Mouse (Mus musculus): ENCODE measurements around the gene Npas2. TPM values are rescaled to one million over a fixed set of nuclear protein-coding genes. Genes with fewer than 3 reads are reported as not detected.

The Npas2 gene
- total RNA-seq, 2 experiments from 2014 or later: 59.3 to 65.4 TPM

DNA sequence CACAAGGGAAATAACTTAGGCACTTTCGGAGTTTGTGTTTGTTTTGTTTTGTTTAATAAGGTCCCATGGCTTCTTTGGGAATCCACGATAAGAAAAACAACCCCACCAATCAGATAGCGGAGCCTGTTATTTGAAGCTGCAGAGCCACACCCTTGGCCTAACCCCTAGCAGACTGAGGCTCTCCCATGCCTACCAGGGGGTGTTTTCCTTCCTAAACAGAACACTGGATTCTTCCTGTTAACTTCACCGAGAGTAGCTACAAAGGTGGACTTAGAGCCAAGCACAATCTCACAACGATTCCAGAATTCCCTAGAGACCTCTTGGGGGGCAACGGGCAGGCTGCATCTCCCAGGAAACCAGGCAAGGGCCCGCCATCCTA lies 169.0 kb downstream of the Npas2 start:
- intact Hi-C loops (cut with DNase I): no loop called here
- no peak for DNase-seq (ENCODE audit: low spot score in 2 of 2)

DNA sequence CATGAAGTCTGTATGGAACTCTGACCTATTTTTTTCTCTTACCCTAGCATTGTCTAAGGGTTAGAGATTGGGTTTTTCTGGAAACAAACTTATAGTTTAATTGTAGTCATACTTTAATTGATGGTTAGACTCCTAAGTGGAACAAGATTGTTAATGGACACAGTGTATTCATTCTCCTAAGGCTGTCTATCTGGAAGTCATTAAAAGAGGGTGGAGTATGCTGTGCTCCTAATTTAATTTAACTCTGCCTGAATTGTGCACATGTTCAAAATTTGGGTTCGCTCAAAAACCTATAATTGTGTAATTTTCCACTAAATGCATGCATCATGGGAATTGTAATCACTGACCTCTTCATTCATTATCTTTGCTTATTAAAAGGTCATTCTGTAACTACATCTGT lies 172.0 kb downstream of the Npas2 start:
- DNase-seq (ENCODE audit: low spot score in 2 of 2): no peak
- intact Hi-C loops (cut with DNase I): loop anchor here (5.0 kb wide), 1 partner anchor 363 kb away; no protein-coding TSS in a partner anchor

DNA sequence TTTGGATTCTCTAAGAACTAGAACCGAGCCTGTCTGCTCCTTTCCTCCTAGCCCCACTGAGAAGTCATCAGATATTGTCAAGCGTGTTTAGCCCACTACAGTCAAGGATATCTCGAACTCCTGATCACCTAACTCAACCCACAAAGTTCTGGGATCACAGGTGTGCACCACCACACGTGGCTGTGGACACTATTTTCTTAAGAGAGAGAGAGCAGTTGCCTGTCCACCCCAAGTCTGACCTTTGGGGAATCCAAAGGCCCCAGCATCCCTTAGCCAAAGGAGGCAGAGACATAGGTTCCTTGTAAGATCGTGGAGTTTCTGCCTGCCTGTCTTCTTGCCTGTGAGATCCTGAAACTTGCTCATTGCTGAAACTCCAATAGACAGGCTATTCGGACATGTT lies 173.5 kb downstream of the Npas2 start:
- intact Hi-C loops (cut with DNase I): loop anchor here (5.0 kb wide), 1 partner anchor 365 kb away; no protein-coding TSS in a partner anchor
- no peak for DNase-seq (ENCODE audit: low spot score in 2 of 2)

DNA sequence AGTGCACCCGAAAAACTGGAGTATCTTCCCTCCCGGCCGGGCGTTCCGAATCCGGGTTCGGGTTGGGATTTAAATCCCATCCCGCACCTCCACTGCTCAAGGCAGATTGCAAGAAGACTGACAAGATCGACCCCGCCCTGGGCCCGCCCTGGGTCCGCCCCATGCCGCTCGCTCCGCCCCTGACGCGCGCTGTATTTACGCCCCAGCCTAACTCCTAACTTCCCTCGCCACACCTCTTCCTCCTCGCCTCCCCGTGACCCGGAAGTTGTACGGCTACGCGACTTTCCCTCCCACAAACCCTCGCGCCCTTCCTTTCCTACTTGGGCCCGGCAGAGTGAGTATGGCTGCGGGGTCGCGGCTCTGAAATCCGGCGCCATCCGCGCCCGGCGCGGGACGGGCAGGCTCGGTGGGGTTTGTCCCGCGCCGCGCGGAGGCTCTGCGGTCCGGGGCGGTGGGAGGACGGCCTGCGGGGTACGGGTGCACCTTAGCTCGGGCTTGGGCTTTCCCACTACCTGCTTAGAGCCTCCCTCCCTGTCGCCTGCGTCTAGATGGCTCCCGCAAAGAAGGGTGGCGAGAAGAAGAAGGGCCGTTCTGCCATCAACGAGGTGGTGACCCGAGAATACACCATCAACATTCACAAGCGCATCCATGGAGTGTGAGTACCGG lies 174.2 kb downstream of the Npas2 start, which contains the start of gene Rpl31:
Gene Rpl31, plus strand, starts transcription at position 242 of the 666 bp plus-strand sequence.
- intact Hi-C loops (cut with DNase I): loop anchor here (5.0 kb wide), 1 partner anchor 365 kb away; no protein-coding TSS in a partner anchor
- peak; percentile 98 for DNase-seq (ENCODE audit: low spot score in 2 of 2)

DNA sequence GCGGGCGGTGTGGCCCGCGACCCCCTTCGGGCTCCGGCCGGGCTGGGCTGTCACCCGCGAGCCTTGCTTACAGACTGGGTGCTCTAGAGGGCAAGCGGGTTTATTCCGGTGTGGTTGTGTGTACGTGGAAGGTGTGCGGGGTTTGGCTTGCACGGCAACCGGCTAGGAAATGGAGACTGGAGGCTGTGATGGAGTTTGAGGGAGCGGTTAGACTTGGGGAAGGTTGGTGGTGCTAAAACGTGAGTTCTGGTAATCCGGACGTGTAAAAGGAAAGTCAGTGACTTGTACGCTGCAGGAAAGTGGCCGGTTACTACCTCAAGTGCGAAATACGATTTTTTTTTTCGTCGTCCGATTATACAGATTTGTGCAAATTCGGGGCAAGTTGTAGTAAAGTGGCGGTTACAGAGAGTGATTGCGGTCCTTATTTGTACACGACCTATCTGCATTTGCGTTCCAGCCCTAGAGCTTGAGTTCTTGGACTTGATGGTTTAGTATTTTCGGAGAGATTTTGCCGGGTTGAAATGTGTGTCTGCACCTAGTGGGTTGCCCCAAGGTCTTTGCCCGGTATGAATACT lies 174.8 kb downstream of the Npas2 start:
- DNase-seq (ENCODE audit: low spot score in 2 of 2): no peak
- intact Hi-C loops (cut with DNase I): loop anchor here (5.0 kb wide), 1 partner anchor 366 kb away; no protein-coding TSS in a partner anchor

DNA sequence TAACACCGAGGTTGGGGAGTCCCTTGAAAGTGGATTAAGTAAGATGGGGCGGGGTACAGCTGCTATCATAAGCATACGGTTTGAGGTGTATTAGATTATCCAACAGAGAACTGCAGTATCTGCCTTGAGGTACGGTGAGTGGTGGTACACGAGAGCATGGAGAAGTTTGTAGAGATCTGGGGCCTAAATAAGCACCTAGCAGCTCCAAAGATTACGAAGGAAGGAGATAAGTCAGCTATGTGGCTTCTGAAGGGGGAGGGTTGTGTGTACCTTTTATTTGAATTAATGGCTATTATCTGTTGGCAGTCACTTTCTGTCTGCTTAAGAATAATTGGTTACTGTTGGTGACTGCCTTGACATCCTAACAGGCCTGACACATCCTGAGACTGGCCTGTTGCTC lies 176.9 kb downstream of the Npas2 start:
- no peak for DNase-seq (ENCODE audit: low spot score in 2 of 2)
- intact Hi-C loops (cut with DNase I): no loop called here

DNA sequence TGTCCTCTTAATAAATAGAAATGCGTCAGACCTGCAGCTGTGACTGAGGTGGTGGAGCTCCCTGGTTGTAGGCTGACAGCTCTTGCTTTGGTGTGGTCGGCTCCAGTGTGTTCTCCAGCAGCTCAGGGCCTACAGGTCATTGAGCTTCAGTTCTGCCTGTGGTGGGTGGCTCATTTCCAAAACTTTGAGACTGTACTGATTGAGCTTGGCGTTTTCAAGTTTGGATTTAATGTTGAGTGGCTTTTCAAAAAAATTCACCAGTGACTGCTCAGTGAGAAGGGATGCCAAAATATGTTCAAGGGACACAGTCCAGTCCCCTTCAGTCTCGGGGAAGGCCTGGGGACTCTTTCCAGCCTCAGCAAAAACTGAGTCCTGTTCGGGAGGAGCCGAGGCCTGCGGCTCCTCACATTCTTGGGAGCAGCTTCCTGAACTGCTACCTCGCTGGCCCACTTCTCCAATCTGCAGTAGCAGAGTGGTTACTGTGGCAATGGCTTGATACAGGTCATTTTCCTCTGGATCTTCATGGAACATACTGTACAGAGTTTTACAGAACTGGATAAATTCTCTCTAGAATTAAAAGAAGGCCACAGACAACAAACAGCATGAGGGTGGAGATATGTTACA lies 178.8 kb downstream of the Npas2 start:
- intact Hi-C loops (cut with DNase I): no loop called here
- no peak for DNase-seq (ENCODE audit: low spot score in 2 of 2)

DNA sequence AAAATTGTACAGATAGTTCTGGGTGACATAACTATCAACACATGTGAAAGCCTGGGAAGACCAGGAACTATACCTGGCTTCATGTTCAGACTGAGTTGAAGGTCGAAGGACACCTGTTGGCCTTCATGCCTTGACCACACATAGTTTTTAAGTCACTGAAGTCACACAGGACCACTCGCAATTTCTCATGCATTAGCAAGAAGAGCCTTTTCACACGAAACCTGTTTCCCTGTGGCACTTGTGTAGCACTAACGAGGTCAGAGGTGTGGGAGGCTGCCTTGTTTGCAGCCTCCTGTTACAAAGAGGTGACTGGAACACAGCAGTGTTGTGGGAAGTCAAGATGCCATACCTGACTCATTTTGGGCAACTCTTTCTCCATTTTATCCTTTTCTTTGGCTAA lies 179.8 kb downstream of the Npas2 start:
- DNase-seq (ENCODE audit: low spot score in 2 of 2): no peak
- intact Hi-C loops (cut with DNase I): no loop called here

DNA sequence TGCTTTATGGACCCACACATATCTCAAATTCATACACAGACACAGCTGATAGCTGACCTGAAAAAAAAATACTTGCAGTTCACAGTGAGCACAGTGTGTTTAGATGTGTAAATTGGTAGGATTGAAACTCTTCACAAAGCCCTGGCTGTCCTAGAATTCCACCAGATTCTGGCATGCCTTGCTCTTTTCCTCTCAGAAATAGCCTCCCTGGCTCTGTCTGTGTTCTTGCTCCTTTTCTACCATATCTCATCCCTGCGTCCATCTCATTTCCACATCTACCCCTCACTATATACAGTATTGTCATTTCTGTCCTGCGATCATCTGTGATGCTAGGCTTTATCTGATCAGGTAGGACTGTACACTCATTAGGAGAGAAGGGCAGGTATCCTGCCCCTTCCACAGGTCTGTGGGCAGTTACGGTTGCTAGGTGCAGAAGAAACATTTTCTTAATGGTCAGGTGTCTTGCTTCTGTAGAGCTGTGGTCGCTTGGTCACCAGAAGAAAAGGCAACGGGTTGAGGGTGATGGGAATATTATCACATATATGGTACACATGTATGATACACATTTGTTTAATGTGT lies 180.8 kb downstream of the Npas2 start:
- intact Hi-C loops (cut with DNase I): no loop called here
- no peak for DNase-seq (ENCODE audit: low spot score in 2 of 2)

DNA sequence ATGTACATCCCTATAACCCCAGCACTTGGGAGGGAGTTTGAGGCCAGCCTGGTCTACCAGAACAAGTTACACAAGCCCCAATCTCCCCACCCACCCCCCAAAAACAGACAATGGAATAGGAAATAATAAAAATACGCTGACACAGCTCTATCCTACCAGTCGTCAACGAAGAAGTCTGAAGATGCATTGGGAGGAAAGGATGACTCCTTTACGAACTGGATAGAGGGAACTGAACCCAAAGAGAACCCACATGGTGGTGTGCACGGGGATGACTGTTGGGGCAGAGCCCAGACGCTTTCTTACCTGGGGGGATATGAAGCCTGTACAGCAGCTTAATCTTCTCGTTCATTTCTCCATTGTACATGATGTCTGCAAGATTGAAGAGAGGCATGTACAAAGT lies 182.6 kb downstream of the Npas2 start:
- intact Hi-C loops (cut with DNase I): no loop called here
- no peak for DNase-seq (ENCODE audit: low spot score in 2 of 2)

DNA sequence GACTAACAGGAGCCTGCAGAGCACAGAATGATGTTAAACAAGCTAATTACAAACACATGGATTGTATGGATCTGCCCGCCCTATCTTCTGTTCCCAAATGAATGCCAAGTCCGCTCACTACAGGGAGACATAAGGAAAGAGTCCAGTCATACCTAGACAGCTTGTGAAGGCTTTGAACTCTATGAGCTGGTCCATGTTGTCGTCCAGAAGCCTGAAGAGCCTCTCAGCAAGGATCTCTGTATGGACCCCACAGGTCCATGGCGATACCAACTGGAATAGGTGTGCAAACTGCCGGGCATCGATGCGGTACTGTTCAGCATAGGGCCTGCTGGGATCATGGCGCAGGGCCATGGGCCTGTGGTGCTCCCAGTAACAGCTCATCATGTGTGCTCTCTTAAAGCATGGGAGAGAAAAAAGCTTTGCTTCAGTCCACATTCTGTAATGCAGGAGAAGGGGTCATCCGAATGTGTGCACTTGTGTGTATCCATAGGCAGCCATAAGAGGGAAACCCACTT lies 183.3 kb downstream of the Npas2 start:
- no peak for DNase-seq (ENCODE audit: low spot score in 2 of 2)
- intact Hi-C loops (cut with DNase I): no loop called here

DNA sequence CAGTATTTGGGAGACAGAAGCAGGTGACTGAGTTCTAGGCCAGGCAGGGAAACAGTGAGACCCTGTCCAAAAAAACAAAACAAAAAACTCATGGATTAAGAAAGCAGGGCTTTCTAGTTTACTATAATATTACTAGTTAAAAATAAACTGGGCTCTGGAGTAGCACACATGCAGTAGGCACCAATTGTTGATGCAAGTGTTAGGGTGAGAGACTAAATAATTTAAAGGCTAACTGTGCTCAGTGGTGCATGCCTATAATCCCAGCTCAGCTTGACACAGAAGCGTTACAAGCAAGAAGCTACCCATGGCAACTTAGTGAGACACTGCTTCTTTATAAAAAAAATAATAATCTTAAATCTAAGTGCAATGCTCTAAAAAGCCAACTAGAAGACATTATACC lies 185.0 kb downstream of the Npas2 start:
- no peak for DNase-seq (ENCODE audit: low spot score in 2 of 2)

DNA sequence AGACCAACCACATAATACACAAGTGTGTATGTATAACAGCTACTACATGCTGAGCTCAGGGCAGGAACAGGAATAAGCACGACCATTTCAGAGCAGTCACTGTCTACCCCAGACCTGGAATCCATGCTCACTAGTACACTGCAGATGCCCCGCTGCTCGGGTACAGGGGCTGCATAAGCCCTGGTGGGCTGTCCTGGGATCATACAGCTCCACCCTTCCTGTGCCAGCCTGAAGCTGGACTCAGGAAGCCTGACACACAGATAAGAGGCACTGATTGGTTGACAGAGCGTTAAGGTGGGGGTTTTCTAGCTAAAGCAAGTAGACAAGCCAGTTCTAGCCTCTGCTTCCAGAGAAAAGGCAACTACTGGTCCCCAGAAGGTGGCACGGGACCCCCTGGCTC lies 185.5 kb downstream of the Npas2 start:
- intact Hi-C loops (cut with DNase I): no loop called here
- no peak for DNase-seq (ENCODE audit: low spot score in 2 of 2)

More for the DNA sequence above, 185.0 kb downstream of the Npas2 start:
- intact Hi-C loops (cut with DNase I): no loop called here

DNA sequence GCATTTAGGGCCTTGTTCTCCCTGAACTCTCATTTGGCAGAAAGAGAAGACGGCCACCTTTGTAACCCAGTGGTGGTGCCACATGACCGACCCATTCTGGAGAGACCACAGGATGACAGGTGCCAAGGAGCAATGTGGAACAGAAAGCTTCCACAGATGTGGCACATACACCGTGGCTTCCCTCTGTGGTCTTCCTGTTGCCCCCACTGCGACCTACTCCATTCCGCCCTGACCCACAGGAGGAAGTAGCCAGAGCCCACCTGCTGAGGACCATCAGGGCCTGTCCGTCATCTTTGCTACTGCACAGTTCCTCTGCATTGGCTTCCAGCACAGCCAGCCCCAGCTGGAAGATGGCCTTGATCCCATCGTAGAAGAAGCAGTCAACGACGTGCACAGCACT lies 187.5 kb downstream of the Npas2 start:
- intact Hi-C loops (cut with DNase I): no loop called here
- DNase-seq (ENCODE audit: low spot score in 2 of 2): no peak

DNA sequence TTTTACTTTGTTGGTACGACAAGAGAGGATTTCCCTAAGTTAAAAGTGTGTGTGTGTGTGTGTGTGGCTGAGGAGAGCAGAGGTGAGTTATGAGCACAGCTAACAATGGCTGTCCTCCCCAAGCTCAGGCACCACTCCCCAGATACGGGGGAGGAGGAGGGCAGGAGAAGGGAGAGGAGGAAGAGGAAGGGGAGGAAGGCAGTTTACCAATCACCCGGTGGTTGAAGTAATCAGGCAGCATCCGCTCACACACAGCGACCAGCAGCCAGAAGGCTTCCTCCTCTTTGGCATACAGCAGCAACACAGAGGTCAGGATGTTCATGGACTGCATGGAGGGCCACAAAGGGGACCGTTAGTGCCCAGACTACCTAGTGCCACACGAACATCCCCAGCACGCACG lies 191.4 kb downstream of the Npas2 start:
- intact Hi-C loops (cut with DNase I): no loop called here
- no peak for DNase-seq (ENCODE audit: low spot score in 2 of 2)

DNA sequence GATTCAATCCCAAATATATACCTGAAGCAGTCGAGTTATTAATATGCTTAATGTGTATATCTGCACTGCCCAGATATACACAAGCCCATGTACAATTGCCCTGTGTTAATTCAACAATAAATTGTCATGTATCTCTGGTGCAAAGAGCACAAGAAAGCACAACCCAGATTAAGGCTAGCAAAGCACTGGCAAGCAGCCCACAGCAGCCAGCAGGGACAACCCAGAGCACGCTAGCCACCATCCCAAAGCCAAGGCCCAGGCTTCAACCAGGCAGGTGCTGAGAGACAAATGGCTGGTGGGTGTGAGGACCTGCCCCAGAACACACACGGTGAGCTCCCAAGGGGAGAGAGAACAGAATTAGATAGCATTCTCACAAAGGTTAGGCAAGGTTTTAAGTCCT lies 192.9 kb downstream of the Npas2 start:
- intact Hi-C loops (cut with DNase I): no loop called here
- DNase-seq (ENCODE audit: low spot score in 2 of 2): no peak

DNA sequence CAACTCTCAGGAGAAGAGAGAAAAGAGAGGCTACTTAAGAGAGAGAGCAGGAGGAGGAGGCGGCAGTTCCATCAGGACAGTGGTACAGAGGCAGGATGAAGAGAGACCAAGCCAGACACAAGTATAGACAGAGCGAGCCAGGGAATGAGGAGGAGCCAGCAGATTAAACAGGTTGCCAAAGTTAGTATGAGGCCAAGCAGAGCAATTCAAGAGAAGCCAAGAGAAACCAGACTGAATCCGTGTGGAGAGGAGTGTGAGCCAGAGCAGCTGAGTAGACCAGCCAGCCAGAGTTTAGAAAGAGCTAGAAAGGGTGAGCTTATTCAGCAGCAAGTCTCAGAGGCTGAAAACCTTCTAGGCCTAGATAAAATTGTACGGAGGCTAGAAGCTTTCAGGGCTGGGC lies 194.0 kb downstream of the Npas2 start:
- no peak for DNase-seq (ENCODE audit: low spot score in 2 of 2)
- intact Hi-C loops (cut with DNase I): no loop called here

DNA sequence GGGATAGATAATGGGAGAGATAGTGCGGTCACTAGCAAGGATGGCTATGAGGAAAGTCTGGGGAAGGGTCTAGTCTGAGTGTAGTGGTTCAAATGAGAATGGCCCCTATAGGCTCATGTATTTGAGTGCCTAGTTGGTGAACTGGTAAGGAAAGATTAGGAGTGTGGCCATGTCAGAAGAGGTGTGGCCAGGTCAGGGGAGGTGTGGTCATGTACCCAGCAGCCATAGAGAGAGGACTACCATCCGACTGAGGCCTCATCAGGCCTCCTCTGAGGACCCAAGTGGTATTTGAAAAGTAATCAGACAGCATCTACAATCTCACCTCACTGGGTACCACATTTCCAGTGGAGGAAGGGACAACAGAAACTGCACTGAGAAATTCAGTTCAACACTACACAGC lies 194.6 kb downstream of the Npas2 start:
- intact Hi-C loops (cut with DNase I): no loop called here
- no peak for DNase-seq (ENCODE audit: low spot score in 2 of 2)

DNA sequence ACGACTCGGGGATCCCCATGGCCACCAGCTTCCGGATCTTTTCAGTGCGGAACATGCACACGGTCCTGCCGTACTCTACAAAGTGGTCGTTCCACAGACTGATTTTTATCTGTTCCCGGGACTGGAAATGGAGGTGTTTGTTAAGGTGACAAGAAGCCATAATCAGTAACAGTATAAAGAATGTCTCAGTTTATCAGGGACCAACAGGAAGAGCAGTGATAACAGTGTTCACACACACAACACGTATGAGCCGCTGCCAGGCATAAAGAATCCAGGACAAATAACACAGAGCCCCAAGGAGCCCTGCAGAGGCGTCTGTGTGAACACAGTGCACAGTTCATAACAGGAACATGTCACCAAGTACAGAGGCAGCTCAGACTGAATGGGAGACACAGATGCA lies 195.8 kb downstream of the Npas2 start:
- DNase-seq (ENCODE audit: low spot score in 2 of 2): no peak
- intact Hi-C loops (cut with DNase I): no loop called here

DNA sequence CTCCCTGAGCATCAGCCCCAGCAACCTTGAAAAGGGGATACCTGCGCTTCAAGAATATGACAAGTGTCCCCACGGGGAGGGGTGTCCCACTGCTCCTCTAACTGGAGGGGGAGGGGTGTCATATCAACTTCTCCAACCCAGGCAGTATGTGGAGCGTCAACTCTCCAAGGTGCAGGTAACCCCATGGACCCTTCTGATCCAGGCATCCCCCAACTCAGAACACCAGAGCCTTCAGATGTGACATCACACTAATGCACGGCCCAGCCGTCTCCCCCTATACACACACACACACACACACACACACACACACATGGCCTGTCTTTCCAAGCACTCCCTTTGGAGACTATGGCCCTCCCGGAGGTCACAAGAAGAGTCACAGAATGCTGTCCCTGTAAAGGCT lies 198.1 kb downstream of the Npas2 start:
- intact Hi-C loops (cut with DNase I): loop anchor here (2.0 to 5.0 kb wide), 2 partner anchors 111 to 131 kb away; no protein-coding TSS in a partner anchor
- no peak for DNase-seq (ENCODE audit: low spot score in 2 of 2)
